Mouse (Mus musculus): Measurements from ENCODE around the gene 4933409G03Rik. TPM values are rescaled to one million over a fixed set of nuclear protein-coding genes. Genes with fewer than 3 reads are reported as not detected.
"Not testable (repeated sequence)": the region's sequence is repeated elsewhere in the genome, so short reads cannot be mapped to it uniquely, and the experiment has no call there.

4933409G03Rik gene
- not detected in 2 replicates for polyA plus RNA-seq (2012; rRNA removed)

GRCm38 (mm10) chr2:68582113-68582512, at the start of gene 4933409G03Rik:
4933409G03Rik (plus strand) TSS chr2:68582413.
- Histone ChIP-seq H3K27me3 (ENCODE audit: control insufficient read depth, insufficient read depth, low read length) (no peaks in the 10 kb centered on the region), H3K27ac (ENCODE audit: control insufficient read depth, insufficient read depth, low read length) (no peak within 1 kb of the TSS), H3K36me3 (ENCODE audit: control insufficient read depth, insufficient read depth, low read length) (no peaks in the 10 kb centered on the region), H3K4me3 (ENCODE audit: control insufficient read depth, insufficient read depth, low read length) (no peak within 1 kb of the TSS), H3K4me1 (replicated peaks; ENCODE audit: control insufficient read depth, insufficient read depth, low read length) (no peaks in the 10 kb centered on the region)
- no peak for DNase-seq
- TF ChIP-seq POLR2A (IDR thresholded peaks at IDR 0.05; ENCODE audit: control insufficient read depth, extremely low read depth, insufficient read depth, low read length, poor library complexity) (no peak), CTCF (IDR thresholded peaks at IDR 0.05; ENCODE audit: borderline replicate concordance, control insufficient read depth, extremely low read depth, insufficient read depth, low read length, poor library complexity) (no peak)
- 92% methylated on average over 5 of the region's 5 CpGs for WGBS

GRCm38 (mm10) chr2:68544190-68544589, 38.0 kb upstream of the 4933409G03Rik start:
- Histone ChIP-seq H3K4me3 (ENCODE audit: control insufficient read depth, insufficient read depth, low read length) (no peak overlapping the region), H3K27ac (ENCODE audit: control insufficient read depth, insufficient read depth, low read length) (no peak overlapping the region), H3K27me3 (ENCODE audit: control insufficient read depth, insufficient read depth, low read length) (no peaks in the 10 kb centered on the region), H3K36me3 (ENCODE audit: control insufficient read depth, insufficient read depth, low read length) (no peaks in the 10 kb centered on the region), H3K4me1 (replicated peaks; ENCODE audit: control insufficient read depth, insufficient read depth, low read length) (no peaks in the 10 kb centered on the region)
- WGBS: 54% methylated on average over 2 of the region's 2 CpGs
- DNase-seq: no peak
- TF ChIP-seq POLR2A (IDR thresholded peaks at IDR 0.05; ENCODE audit: control insufficient read depth, extremely low read depth, insufficient read depth, low read length, poor library complexity) (no peak), CTCF (IDR thresholded peaks at IDR 0.05; ENCODE audit: borderline replicate concordance, control insufficient read depth, extremely low read depth, insufficient read depth, low read length, poor library complexity) (no peak)

DNA sequence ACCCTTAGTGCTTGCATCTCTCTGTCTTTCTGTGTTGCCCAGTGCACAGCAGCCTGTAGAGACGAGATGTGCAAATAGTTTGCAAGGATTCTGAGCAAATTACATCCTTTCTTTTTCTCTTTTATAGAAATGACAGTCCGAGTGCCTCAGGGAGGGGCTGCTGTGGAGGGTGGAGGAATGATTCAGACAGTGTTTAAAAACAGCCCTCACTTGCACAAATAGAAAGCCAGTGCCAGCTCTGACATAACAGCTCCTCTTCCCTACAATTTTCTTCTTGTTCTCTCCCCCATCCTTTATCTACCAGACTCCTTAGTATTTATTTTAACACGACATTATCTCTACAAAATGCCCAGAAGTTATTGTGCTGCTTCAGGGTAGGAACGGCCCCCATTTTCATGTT, 21.4 kb upstream of the 4933409G03Rik start:
- no peaks in the 10 kb centered on the region for H3K4me1 ChIP-seq (replicated peaks; ENCODE audit: control insufficient read depth, insufficient read depth, low read length)
- H3K4me3 ChIP-seq (ENCODE audit: control insufficient read depth, insufficient read depth, low read length): no peak overlapping the region
- TF ChIP-seq POLR2A (IDR thresholded peaks at IDR 0.05; ENCODE audit: control insufficient read depth, extremely low read depth, insufficient read depth, low read length, poor library complexity) (no peak), CTCF (IDR thresholded peaks at IDR 0.05; ENCODE audit: borderline replicate concordance, control insufficient read depth, extremely low read depth, insufficient read depth, low read length, poor library complexity) (no peak)
- no peaks in the 10 kb centered on the region for H3K36me3 ChIP-seq (ENCODE audit: control insufficient read depth, insufficient read depth, low read length)
- H3K27ac ChIP-seq (ENCODE audit: control insufficient read depth, insufficient read depth, low read length): no peak overlapping the region
- no peak for DNase-seq
- WGBS: 66% methylated on average over 4 of the region's 4 CpGs
- H3K27me3 ChIP-seq (ENCODE audit: control insufficient read depth, insufficient read depth, low read length): no peaks in the 10 kb centered on the region

GRCm38 (mm10) chr2:68563331-68563730, 18.9 kb upstream of the 4933409G03Rik start:
- Histone ChIP-seq H3K4me1 (replicated peaks; ENCODE audit: control insufficient read depth, insufficient read depth, low read length) (no peaks in the 10 kb centered on the region), H3K27me3 (ENCODE audit: control insufficient read depth, insufficient read depth, low read length) (no peaks in the 10 kb centered on the region), H3K27ac (ENCODE audit: control insufficient read depth, insufficient read depth, low read length) (no peak overlapping the region), H3K4me3 (ENCODE audit: control insufficient read depth, insufficient read depth, low read length) (no peak overlapping the region), H3K36me3 (ENCODE audit: control insufficient read depth, insufficient read depth, low read length) (no peaks in the 10 kb centered on the region)
- WGBS: 6% methylated on average over 3 of the region's 3 CpGs
- TF ChIP-seq CTCF (IDR thresholded peaks at IDR 0.05; ENCODE audit: borderline replicate concordance, control insufficient read depth, extremely low read depth, insufficient read depth, low read length, poor library complexity) (no peak), POLR2A (IDR thresholded peaks at IDR 0.05; ENCODE audit: control insufficient read depth, extremely low read depth, insufficient read depth, low read length, poor library complexity) (no peak)
- peak; percentile 37 for DNase-seq

DNA sequence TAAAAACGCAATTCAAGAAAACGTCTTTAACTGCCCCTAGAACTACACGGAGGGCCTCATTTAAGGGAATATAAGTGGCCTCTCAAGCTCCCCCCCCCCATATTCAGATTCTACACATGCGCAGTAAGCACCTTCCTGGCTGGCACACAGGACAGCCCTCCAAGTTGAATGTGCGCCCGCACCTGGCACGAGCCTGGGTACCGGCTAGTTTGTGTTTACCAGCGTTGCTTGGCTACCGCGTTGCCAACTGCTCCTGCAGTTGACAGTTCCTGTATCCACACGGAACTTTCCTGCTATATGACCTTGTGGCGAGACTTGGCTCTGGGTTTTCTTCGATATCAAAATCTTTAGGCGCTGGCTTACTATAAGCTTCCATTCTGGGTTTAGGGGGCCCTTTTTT, 13.9 kb upstream of the 4933409G03Rik start:
- TF ChIP-seq CTCF (IDR thresholded peaks at IDR 0.05; ENCODE audit: borderline replicate concordance, control insufficient read depth, extremely low read depth, insufficient read depth, low read length, poor library complexity): no peak
- no peak for TF ChIP-seq POLR2A (IDR thresholded peaks at IDR 0.05; ENCODE audit: control insufficient read depth, extremely low read depth, insufficient read depth, low read length, poor library complexity)
- H3K27me3 ChIP-seq (ENCODE audit: control insufficient read depth, insufficient read depth, low read length): no peaks in the 10 kb centered on the region
- H3K4me1 ChIP-seq (replicated peaks; ENCODE audit: control insufficient read depth, insufficient read depth, low read length): no peaks in the 10 kb centered on the region
- no peak for DNase-seq
- H3K36me3 ChIP-seq (ENCODE audit: control insufficient read depth, insufficient read depth, low read length): no peaks in the 10 kb centered on the region
- H3K4me3 ChIP-seq (ENCODE audit: control insufficient read depth, insufficient read depth, low read length): no peak overlapping the region
- H3K27ac ChIP-seq (ENCODE audit: control insufficient read depth, insufficient read depth, low read length): no peak overlapping the region
- WGBS: 93% methylated on average over 15 of the region's 15 CpGs

- H3K36me3 ChIP-seq (ENCODE audit: control insufficient read depth, insufficient read depth, low read length): no peaks in the 10 kb centered on the region
- TF ChIP-seq CTCF (IDR thresholded peaks at IDR 0.05; ENCODE audit: borderline replicate concordance, control insufficient read depth, extremely low read depth, insufficient read depth, low read length, poor library complexity) (no peak), POLR2A (IDR thresholded peaks at IDR 0.05; ENCODE audit: control insufficient read depth, extremely low read depth, insufficient read depth, low read length, poor library complexity) (no peak)
- H3K4me1 ChIP-seq (replicated peaks; ENCODE audit: control insufficient read depth, insufficient read depth, low read length): no peaks in the 10 kb centered on the region
- H3K27me3 ChIP-seq (ENCODE audit: control insufficient read depth, insufficient read depth, low read length): no peaks in the 10 kb centered on the region
- WGBS: 35% methylated on average over 4 of the region's 4 CpGs
- peak; percentile 56 for DNase-seq
- no peak overlapping the region for H3K4me3 ChIP-seq (ENCODE audit: control insufficient read depth, insufficient read depth, low read length)
- no peak overlapping the region for H3K27ac ChIP-seq (ENCODE audit: control insufficient read depth, insufficient read depth, low read length)
Observed at GRCm38 (mm10) chr2:68572340-68572739, 9.9 kb upstream of the 4933409G03Rik start.

DNA sequence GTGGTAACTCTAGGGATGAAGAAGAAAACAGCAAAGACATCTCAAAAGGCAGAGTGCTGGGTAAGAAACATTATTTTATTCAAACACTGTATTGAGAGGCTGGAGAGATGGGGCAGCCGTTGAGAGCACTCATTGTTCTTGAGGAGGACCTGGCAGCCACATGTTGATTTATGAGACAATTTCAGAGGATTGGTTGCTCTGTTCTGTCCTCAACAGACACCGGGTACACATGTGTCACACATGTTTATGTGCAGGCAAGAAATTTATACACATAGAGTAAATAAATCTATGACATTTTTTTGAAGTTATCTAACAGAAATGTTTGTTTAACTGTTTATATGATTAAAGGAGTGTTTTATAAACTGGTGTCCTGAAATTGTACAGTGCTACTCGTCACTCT, 10.6 kb downstream of the 4933409G03Rik start:
- H3K4me3 ChIP-seq (ENCODE audit: control insufficient read depth, insufficient read depth, low read length): no peak overlapping the region
- no peak for DNase-seq
- TF ChIP-seq CTCF (IDR thresholded peaks at IDR 0.05; ENCODE audit: borderline replicate concordance, control insufficient read depth, extremely low read depth, insufficient read depth, low read length, poor library complexity) (no peak), POLR2A (IDR thresholded peaks at IDR 0.05; ENCODE audit: control insufficient read depth, extremely low read depth, insufficient read depth, low read length, poor library complexity) (no peak)
- no peaks in the 10 kb centered on the region for H3K27me3 ChIP-seq (ENCODE audit: control insufficient read depth, insufficient read depth, low read length)
- H3K36me3 ChIP-seq (ENCODE audit: control insufficient read depth, insufficient read depth, low read length): no peaks in the 10 kb centered on the region
- H3K4me1 ChIP-seq (replicated peaks; ENCODE audit: control insufficient read depth, insufficient read depth, low read length): no peaks in the 10 kb centered on the region
- WGBS: 60% methylated on average over 3 of the region's 3 CpGs
- H3K27ac ChIP-seq (ENCODE audit: control insufficient read depth, insufficient read depth, low read length): no peak overlapping the region

DNA sequence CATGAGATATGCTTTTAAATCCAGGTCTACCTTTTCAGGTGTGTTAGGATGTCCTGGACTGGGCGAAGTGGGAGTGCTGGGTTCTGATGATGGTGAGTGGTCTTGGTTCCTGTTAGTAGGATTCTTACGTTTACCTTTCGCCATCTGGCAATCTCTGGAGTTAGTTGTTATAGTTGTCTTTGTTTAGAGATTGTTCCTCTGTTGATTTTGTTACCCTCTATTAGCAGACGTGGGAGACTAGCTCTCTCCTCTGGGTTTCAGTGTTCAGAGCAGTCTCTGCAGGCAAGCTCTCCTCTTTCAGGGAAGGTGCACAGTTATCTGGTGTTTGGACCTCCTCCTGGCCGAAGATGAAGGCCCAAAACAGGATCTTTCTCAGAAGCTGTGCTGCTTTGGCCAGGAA, 74.0 kb downstream of the 4933409G03Rik start, which contains the start of gene 4932414N04Rik:
4932414N04Rik (plus strand) TSS at position 301 of the 400 bp plus-strand sequence.
- H3K4me3 ChIP-seq (ENCODE audit: control insufficient read depth, insufficient read depth, low read length); H3K27me3 ChIP-seq (ENCODE audit: control insufficient read depth, insufficient read depth, low read length); H3K36me3 ChIP-seq (ENCODE audit: control insufficient read depth, insufficient read depth, low read length); DNase-seq; H3K4me1 ChIP-seq (replicated peaks; ENCODE audit: control insufficient read depth, insufficient read depth, low read length); H3K27ac ChIP-seq (ENCODE audit: control insufficient read depth, insufficient read depth, low read length): not testable (repeated sequence)
- WGBS: 77% methylated on average over 2 of the region's 5 CpGs
